Mouse (Mus musculus) cerebellum, adult 2 months (tissue): Measurements from ENCODE around the gene Txnrd2.

Source experiments
- CTCF ChIP-seq: fragments of 200-500 bp; IDR thresholded peaks from 2 replicates; pipeline ENCODE4 v1.5.1; 2011; ENCODE audit warnings: low read depth, mild to moderate bottlenecking, control low read depth, low read length, moderate library complexity, borderline replicate concordance; ENCODE audit not compliant: insufficient read depth
- POLR2A ChIP-seq: fragments of 200-500 bp; IDR thresholded peaks from 2 replicates; pipeline ENCODE4 v1.6.1; 2011; ENCODE audit warnings: low read length, control low read depth, borderline replicate concordance; ENCODE audit not compliant: insufficient read depth

DNA sequence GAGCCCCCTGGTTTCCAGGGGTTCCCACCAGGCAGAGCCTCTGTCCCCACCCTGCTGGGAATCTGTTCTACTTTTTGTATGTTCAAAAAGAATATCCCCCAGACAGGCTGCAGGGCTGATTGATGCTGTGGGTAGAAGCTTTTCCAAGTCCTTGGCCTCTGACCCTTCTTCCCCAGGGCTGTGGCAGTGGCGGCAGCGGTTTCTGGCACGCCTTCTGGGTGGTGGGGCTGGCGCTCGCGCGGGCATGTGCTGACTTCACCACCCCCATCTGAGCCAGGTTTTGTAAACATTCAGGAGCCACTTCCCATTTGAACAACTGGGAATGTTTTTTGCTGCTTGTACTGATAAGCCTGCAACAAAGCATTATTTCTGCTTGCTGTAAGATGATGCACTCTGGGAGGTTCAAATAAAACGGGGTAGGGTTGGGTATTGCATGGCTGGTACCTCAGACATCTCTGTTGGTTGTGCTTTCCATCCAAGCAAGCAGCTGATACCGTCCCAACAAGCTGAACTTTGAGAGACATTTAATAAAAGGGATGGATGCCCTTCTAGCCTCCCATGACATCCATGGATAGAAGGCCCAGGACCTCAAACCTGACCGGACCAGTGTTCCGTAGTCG lies 33.3 kb downstream of the Txnrd2 start:
- no peak for TF ChIP-seq CTCF
- TF ChIP-seq POLR2A: no peak
